Mouse (Mus musculus): ENCODE results near the gene Raph1. TPM values are rescaled to one million over a fixed set of nuclear protein-coding genes. Genes with fewer than 3 reads are reported as not detected.
"Not testable (repeated sequence)": the region's sequence is repeated elsewhere in the genome, so short reads cannot be mapped to it uniquely, and the experiment has no call there.

Gene Raph1
- polyA plus RNA-seq, 1 experiment from 2014 or later, result 24.7 TPM

DNA sequence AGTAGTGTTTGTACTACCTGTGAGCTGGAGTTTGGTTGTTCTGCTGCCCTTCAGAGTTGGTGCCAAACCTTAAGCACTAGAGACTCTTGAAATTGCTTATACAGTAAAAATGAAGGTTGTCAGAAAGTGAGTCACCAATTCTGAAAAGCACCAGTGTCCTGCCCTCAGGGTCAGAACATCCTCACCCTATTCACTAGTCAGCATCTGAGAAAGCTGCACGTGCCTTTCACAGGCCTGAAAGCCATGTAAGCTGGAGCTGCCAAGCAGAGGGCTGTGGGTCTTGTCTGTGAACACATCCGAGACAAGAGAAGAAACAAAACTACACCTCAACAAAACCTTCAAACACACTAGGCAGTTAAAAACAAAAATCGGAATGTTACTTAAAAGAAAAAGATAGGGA lies 81.3 kb downstream of the Raph1 start:
- no peaks in the 10 kb centered on the region for H3K27me3 ChIP-seq (ENCODE audit: control insufficient read depth, insufficient read depth, low read depth, low read length)
- no peak overlapping the region for H3K9ac ChIP-seq (ENCODE audit: low read depth, low read length)
- 63% methylated on average over 3 of the region's 3 CpGs for WGBS (ENCODE audit: insufficient replicate concordance)
- ATAC-seq (ENCODE audit: low read depth), result no peak
- no peaks in the 10 kb centered on the region for H3K4me1 ChIP-seq (ENCODE audit: control insufficient read depth, low read depth, low read length)
- no peak overlapping the region for H3K4me2 ChIP-seq (ENCODE audit: low read depth, low read length)
- H3K4me3 ChIP-seq (ENCODE audit: low read depth, low read length), result no peak overlapping the region
- H3K36me3 ChIP-seq (ENCODE audit: control insufficient read depth, insufficient read depth), result peaks cover 3% of the 10 kb centered on the region; the same call in 1 of the 2 replicates
- no peaks in the 10 kb centered on the region for H3K9me3 ChIP-seq (replicated peaks; ENCODE audit: control insufficient read depth, low read length)
- H3K27ac ChIP-seq (ENCODE audit: low read length), result no peak overlapping the region

DNA sequence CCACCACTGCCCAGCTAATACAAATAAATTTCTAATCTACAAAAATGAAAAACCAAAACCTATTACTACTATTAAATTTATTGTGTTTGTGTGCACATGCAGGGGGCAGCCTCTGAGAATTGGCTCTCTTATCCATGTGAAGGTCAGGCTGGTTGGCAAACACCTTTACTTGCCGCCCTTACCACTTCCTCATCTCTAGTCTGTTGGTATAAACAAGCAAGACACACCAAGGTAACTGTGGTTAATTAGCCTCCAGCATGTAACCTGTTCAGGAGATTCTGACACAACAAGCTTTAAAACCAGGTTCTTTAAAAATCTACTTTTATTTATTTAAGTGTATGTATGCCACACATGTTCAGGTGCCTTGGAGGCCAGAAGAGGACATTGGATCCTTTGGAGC lies 84.0 kb downstream of the Raph1 start:
- H3K9ac ChIP-seq (ENCODE audit: low read depth, low read length), result no peak overlapping the region
- no peaks in the 10 kb centered on the region for H3K9me3 ChIP-seq (replicated peaks; ENCODE audit: control insufficient read depth, low read length)
- H3K4me3 ChIP-seq (ENCODE audit: low read depth, low read length), result no peak overlapping the region
- H3K27me3 ChIP-seq (ENCODE audit: control insufficient read depth, insufficient read depth, low read depth, low read length), result no peaks in the 10 kb centered on the region
- ATAC-seq (ENCODE audit: low read depth), result no peak
- peaks cover 3% of the 10 kb centered on the region; the same call in 1 of the 2 replicates for H3K36me3 ChIP-seq (ENCODE audit: control insufficient read depth, insufficient read depth)
- H3K27ac ChIP-seq (ENCODE audit: low read length), result no peak overlapping the region
- WGBS (ENCODE audit: insufficient replicate concordance), result 61% methylated on average over 1 of the region's 1 CpGs
- H3K4me2 ChIP-seq (ENCODE audit: low read depth, low read length), result no peak overlapping the region
- no peaks in the 10 kb centered on the region for H3K4me1 ChIP-seq (ENCODE audit: control insufficient read depth, low read depth, low read length)

DNA sequence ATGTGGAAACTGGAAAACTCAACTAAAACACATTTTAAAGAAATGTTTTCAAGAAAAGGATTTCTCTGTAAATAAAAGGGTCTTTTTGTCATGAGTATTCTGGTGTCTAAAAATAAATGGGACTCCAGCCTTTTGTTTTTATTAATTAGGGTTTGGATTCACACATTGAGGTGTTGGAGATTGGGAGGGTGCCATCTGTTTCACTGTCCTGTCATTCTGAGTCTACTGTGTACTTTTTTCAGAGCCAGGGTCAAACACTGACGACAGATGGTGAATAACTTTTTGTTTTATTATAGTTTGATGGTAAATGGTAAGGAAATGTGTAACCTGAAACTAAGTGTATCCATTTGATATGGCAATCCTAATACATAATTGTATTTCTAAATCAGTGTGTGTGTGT lies 85.3 kb downstream of the Raph1 start:
- ATAC-seq (ENCODE audit: low read depth), result no peak
- H3K36me3 ChIP-seq (ENCODE audit: control insufficient read depth, insufficient read depth), result peaks cover 3% of the 10 kb centered on the region; the same call in 1 of the 2 replicates
- WGBS (ENCODE audit: insufficient replicate concordance), result 64% methylated on average over 1 of the region's 1 CpGs
- H3K4me3 ChIP-seq (ENCODE audit: low read depth, low read length), result no peak overlapping the region
- H3K27ac ChIP-seq (ENCODE audit: low read length), result no peak overlapping the region
- no peak overlapping the region for H3K4me2 ChIP-seq (ENCODE audit: low read depth, low read length)
- H3K4me1 ChIP-seq (ENCODE audit: control insufficient read depth, low read depth, low read length), result no peaks in the 10 kb centered on the region
- no peaks in the 10 kb centered on the region for H3K9me3 ChIP-seq (replicated peaks; ENCODE audit: control insufficient read depth, low read length)
- H3K9ac ChIP-seq (ENCODE audit: low read depth, low read length), result no peak overlapping the region
- no peaks in the 10 kb centered on the region for H3K27me3 ChIP-seq (ENCODE audit: control insufficient read depth, insufficient read depth, low read depth, low read length)

DNA sequence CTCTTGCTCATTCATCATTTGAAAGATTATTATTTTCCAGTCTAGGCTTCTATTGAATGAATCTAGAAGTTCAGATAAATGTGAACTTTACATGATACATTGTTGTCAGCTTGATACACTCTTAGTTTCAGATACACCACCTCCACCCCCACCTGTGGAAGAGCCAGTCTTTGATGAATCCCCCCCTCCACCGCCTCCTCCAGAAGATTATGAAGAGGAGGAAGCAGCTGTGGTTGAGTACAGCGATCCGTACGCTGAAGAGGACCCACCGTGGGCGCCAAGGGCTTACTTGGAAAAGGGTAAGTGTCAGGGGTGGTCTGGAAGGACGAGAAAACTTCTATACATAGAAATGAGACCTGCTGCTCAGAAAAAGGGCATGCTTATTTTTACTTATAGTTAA lies 96.4 kb downstream of the Raph1 start:
- no peak for ATAC-seq (ENCODE audit: low read depth)
- Histone ChIP-seq H3K36me3 (ENCODE audit: control insufficient read depth, insufficient read depth) (no peaks in the 10 kb centered on the region), H3K4me1 (ENCODE audit: control insufficient read depth, low read depth, low read length) (no peaks in the 10 kb centered on the region), H3K27ac (ENCODE audit: low read length) (no peak overlapping the region), H3K9ac (ENCODE audit: low read depth, low read length) (no peak overlapping the region), H3K4me3 (ENCODE audit: low read depth, low read length) (no peak overlapping the region), H3K9me3 (replicated peaks; ENCODE audit: control insufficient read depth, low read length) (no peaks in the 10 kb centered on the region), H3K27me3 (ENCODE audit: control insufficient read depth, insufficient read depth, low read depth, low read length) (no peaks in the 10 kb centered on the region), H3K4me2 (ENCODE audit: low read depth, low read length) (no peak overlapping the region)
- WGBS (ENCODE audit: insufficient replicate concordance), result 67% methylated on average over 7 of the region's 7 CpGs

DNA sequence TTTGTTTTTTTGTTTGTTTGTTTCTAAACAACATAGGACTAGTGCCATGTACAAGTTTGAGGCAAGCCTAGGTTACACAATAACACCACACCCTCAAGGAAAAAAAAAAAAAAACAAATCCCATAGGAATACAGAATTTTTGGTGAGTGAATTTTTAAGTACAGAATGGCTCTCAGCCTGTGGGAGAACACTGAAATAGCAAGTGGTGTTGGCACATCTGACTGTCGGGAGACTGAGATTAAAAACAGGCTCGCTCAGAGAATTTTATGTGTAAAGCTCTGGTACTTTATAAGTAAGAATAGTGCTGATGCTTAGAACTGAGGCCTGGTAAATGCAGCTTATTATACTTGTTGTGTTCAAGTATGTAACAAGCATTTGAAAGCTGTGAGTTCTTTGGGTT lies 97.4 kb downstream of the Raph1 start:
- WGBS (ENCODE audit: insufficient replicate concordance), result 82% methylated on average over 2 of the region's 2 CpGs
- no peak for ATAC-seq (ENCODE audit: low read depth)
- no peak overlapping the region for H3K4me2 ChIP-seq (ENCODE audit: low read depth, low read length)

DNA sequence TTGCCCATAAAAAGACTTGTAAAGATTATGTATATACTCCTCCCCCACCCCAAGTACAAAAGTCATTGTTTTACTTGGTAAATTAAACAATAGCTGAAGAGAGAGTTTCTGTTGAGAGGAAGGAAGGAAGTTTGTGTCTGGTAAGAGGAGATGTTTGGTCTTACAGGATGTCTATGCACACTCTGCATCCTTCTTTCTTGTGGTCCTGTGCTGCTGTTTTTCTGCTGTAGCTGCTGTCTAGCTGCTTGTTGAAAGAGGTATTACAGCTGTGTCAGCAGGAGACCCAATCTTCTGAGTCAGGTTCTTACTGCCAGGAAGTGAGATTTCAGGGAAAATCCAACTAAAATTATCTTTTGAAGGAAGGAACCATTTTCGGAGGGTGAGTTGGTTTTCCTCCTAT lies 106.3 kb downstream of the Raph1 start:
- Histone ChIP-seq H3K9ac (ENCODE audit: low read depth, low read length) (no peak overlapping the region), H3K4me1 (ENCODE audit: control insufficient read depth, low read depth, low read length) (no peaks in the 10 kb centered on the region), H3K27ac (ENCODE audit: low read length) (no peak overlapping the region), H3K27me3 (ENCODE audit: control insufficient read depth, insufficient read depth, low read depth, low read length) (no peaks in the 10 kb centered on the region), H3K4me3 (ENCODE audit: low read depth, low read length) (no peak overlapping the region), H3K4me2 (ENCODE audit: low read depth, low read length) (no peak overlapping the region), H3K36me3 (ENCODE audit: control insufficient read depth, insufficient read depth) (no peaks in the 10 kb centered on the region), H3K9me3 (replicated peaks; ENCODE audit: control insufficient read depth, low read length) (no peaks in the 10 kb centered on the region)
- ATAC-seq (ENCODE audit: low read depth), result peak; percentile 37; the same call in 1 of the 2 replicates
- 21% methylated on average over 1 of the region's 1 CpGs for WGBS (ENCODE audit: insufficient replicate concordance)

More for the DNA sequence above, 97.4 kb downstream of the Raph1 start:
- Histone ChIP-seq H3K9ac (ENCODE audit: low read depth, low read length) (no peak overlapping the region), H3K27me3 (ENCODE audit: control insufficient read depth, insufficient read depth, low read depth, low read length) (no peaks in the 10 kb centered on the region), H3K36me3 (ENCODE audit: control insufficient read depth, insufficient read depth) (no peaks in the 10 kb centered on the region), H3K4me1 (ENCODE audit: control insufficient read depth, low read depth, low read length) (no peaks in the 10 kb centered on the region), H3K4me3 (ENCODE audit: low read depth, low read length) (no peak overlapping the region), H3K9me3 (replicated peaks; ENCODE audit: control insufficient read depth, low read length) (no peaks in the 10 kb centered on the region), H3K27ac (ENCODE audit: low read length) (no peak overlapping the region)

DNA sequence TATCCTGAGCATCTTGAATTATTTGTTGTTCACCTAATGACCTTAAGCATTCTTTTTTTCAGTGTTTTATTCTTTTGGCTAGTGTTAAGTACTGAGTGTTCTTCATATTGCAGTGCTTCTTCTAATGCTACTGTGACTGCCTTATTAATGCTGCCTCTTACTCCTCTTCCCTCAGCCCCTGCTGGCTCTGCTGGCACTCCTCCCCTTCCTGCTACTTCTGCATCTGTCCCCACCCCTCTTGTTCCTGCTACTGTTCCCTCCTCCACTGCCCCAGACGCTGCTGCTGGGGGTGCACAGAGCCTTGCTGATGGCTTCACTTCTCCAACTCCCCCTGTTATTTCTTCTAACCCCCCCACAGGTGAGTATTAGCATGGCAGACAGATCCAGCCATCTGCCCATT lies 117.0 kb downstream of the Raph1 start:
- ATAC-seq (ENCODE audit: low read depth), result no peak
- WGBS (ENCODE audit: insufficient replicate concordance), result 25% methylated on average over 1 of the region's 1 CpGs
- no peaks in the 10 kb centered on the region for H3K36me3 ChIP-seq (ENCODE audit: control insufficient read depth, insufficient read depth)
- H3K4me2 ChIP-seq (ENCODE audit: low read depth, low read length), result no peak overlapping the region
- no peak overlapping the region for H3K27ac ChIP-seq (ENCODE audit: low read length)
- H3K9ac ChIP-seq (ENCODE audit: low read depth, low read length), result no peak overlapping the region
- H3K4me3 ChIP-seq (ENCODE audit: low read depth, low read length), result no peak overlapping the region
- no peaks in the 10 kb centered on the region for H3K27me3 ChIP-seq (ENCODE audit: control insufficient read depth, insufficient read depth, low read depth, low read length)
- H3K4me1 ChIP-seq (ENCODE audit: control insufficient read depth, low read depth, low read length), result no peaks in the 10 kb centered on the region; the same call in 1 of the 2 replicates
- no peaks in the 10 kb centered on the region for H3K9me3 ChIP-seq (replicated peaks; ENCODE audit: control insufficient read depth, low read length)

DNA sequence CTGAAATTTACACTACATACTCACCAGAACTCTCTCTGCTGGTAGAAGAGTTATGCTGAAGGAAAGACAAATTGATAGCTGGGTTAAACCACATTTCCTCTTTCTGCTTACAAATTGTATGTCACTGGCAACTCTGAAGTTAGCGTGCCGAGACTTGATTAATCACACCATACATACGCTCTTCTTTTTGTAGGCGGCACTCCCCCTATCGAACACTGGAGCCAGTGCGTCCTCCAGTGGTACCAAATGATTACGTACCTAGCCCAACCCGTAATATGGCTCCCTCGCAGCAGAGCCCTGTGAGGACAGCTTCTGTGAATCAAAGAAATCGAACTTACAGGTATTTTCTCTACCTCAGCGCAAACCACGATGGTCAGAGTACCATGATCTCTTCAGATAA lies 119.8 kb downstream of the Raph1 start:
- Histone ChIP-seq H3K27ac (ENCODE audit: low read length) (no peak overlapping the region), H3K27me3 (ENCODE audit: control insufficient read depth, insufficient read depth, low read depth, low read length) (no peaks in the 10 kb centered on the region), H3K9me3 (replicated peaks; ENCODE audit: control insufficient read depth, low read length) (no peaks in the 10 kb centered on the region), H3K4me3 (ENCODE audit: low read depth, low read length) (no peak overlapping the region), H3K4me1 (ENCODE audit: control insufficient read depth, low read depth, low read length) (no peaks in the 10 kb centered on the region; the same call in 1 of the 2 replicates), H3K9ac (ENCODE audit: low read depth, low read length) (no peak overlapping the region), H3K4me2 (ENCODE audit: low read depth, low read length) (no peak overlapping the region), H3K36me3 (ENCODE audit: control insufficient read depth, insufficient read depth) (no peaks in the 10 kb centered on the region)
- no peak for ATAC-seq (ENCODE audit: low read depth)
- 32% methylated on average over 12 of the region's 12 CpGs for WGBS (ENCODE audit: insufficient replicate concordance)

DNA sequence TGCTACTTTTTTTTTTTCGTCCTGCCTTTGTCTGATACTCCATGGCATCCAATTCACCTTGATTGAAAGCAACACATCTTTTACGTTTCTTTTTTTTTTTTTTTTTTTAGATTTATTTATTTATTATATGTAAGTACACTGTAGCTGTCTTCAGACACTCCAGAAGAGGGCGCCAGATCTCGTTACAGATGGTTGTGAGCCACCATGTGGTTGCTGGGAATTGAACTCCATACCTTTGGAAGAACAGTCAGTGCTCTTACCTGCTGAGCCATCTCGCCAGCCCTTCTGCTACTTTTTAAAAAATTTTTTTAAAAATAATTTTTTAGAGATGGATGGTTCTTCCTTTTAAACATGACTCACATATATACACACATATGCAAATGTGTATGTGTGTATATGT lies 125.5 kb downstream of the Raph1 start:
- H3K9me3 ChIP-seq (replicated peaks; ENCODE audit: control insufficient read depth, low read length); H3K9ac ChIP-seq (ENCODE audit: low read depth, low read length); H3K36me3 ChIP-seq (ENCODE audit: control insufficient read depth, insufficient read depth); H3K4me2 ChIP-seq (ENCODE audit: low read depth, low read length); H3K4me3 ChIP-seq (ENCODE audit: low read depth, low read length); ATAC-seq (ENCODE audit: low read depth); H3K27me3 ChIP-seq (ENCODE audit: control insufficient read depth, insufficient read depth, low read depth, low read length); H3K27ac ChIP-seq (ENCODE audit: low read length); H3K4me1 ChIP-seq (ENCODE audit: control insufficient read depth, low read depth, low read length): not testable (repeated sequence)
- WGBS (ENCODE audit: insufficient replicate concordance), result 68% methylated on average over 5 of the region's 5 CpGs
